Mouse (Mus musculus) adrenal gland, postnatal 10 days (tissue): ENCODE data around the gene Yif1a. TPM values are rescaled to one million over a fixed set of nuclear protein-coding genes. Genes with fewer than 3 reads are reported as not detected.

Experiments
- DNase-seq: peaks from one replicate; pipeline ENCODE4 v3.0.0; 2021; ENCODE audit warnings: mixed read lengths
- long read RNA-seq, 2 experiments: library from polyadenylated mRNA; stranded (forward); transcript quantifications; one replicate each; pipeline ENCODE4 v2.0.0; 2021
- total RNA-seq, 2 experiments: library from RNA; stranded (reverse); gene quantifications; 2 replicates each; pipeline ENCODE4 v1.2.3; 2021

The Yif1a gene
- total RNA-seq, result 10 to 100 TPM; 88.3 to 96.8 TPM
- long read RNA-seq, experiment 1, transcript Yif1a-201 (8 exons, 1,488 nt), result major isoform, 145 of 157 reads
- long read RNA-seq, experiment 1, partial matches to known transcripts, result 7 of 157 reads
- long read RNA-seq, experiment 1, other reads (novel, unspliced or antisense), result 4 of 157 reads
- long read RNA-seq, experiment 2, transcript Yif1a-201 (8 exons, 1,488 nt), result major isoform, 80 of 88 reads
- long read RNA-seq, experiment 2, partial matches to known transcripts, result 8 of 88 reads
- long read RNA-seq, experiment 2, other reads (novel, unspliced or antisense), result 0 of 88 reads

DNA sequence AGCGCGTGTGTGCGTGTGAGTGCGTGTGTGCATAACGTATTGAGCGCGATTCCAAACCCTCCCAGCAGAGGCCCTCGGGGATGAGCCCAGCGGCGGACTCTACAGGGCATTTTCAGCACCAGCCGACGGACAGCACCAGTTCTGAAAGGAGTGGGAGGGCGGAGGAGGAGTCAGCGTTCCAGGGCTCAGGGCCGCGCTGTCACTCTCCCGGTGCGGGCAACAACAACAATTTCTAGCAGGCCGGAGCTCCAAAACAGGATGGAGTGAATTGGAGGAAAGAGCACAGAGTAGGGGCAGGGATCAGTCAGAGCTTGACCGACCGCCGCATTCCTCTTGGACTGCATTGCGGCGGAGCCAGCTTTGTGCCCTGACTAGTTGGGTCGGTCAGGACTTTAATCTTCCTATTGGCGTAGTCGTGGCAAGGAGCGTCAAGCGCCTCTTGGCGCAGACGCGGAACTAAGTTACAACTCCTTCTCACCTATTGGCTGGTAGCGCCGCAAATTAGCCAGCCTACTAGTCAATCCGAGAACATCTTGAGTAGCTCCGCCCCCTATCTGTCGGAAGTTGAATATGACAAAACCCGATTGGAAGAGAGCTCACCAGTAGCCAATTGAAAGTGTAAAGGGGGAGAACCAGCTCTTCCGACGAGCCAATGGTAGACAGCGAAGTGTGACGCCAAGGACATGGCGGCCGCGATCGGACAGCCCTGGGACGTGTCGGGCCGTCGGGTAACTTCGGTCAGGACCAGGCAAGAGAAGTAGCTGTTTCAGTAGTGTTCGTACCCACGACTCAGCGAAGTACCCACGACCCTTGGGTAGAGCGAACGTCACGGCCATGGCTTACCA, at the start of gene Yif1a:
TSS of gene Yif1a (plus strand) at position 655 of the 845 bp plus-strand sequence.
- peak; percentile 95 for DNase-seq

DNA sequence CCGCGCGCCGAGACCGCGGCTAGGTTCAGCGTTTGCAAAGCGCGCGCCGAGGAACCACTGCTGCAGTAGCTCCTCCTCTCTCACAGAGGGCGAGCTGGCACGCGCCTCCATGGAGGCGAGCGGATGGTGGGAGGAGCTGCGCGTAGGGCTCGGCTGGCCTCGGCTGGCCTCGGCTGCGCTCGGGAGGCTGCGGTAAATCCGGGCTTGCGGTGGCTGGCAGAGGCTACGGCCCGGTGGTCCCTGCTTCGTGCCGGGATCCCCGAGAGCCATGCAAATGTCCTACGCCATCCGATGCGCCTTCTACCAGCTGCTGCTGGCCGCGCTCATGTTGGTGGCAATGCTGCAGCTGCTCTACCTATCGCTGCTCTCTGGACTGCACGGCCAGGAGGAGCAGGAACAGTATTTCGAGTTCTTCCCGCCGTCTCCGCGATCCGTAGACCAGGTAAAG, 49.6 kb upstream of the Yif1a start, which contains the start of the genes B4gat1 and AC124502.3:
TSS of gene B4gat1 (plus strand) at position 118 of the 448 bp plus-strand sequence.
TSS of gene AC124502.3 (plus strand) at position 183 of the 448 bp plus-strand sequence.
- peak; percentile 93 for DNase-seq

DNA sequence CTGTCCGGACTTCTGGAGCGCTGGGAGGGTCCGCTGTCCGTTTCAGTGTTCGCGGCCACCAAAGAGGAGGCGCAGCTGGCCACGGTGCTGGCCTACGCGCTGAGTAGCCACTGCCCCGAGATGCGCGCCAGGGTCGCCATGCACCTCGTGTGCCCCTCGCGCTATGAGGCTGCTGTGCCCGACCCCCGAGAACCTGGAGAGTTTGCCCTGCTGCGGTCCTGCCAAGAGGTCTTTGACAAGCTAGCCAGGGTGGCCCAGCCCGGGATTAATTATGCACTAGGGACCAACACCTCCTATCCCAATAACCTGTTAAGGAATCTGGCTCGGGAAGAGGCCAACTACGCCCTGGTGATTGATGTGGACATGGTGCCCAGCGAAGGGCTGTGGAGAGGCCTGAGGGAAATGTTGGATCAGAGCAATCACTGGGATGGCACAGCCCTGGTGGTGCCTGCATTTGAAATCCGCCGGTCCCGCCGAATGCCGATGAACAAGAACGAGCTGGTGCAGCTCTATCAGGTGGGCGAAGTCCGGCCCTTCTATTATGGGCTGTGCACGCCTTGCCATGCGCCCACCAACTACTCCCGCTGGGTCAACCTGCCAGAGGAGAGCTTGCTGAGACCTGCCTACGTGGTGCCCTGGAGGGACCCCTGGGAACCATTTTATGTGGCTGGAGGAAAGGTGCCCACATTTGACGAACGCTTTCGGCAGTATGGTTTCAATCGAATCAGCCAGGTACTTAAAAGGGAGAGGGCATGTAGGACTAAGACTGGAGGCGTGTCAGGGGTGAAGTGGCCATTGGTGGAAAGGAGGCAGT, 48.8 kb upstream of the Yif1a start:
- DNase-seq, result no peak

DNA sequence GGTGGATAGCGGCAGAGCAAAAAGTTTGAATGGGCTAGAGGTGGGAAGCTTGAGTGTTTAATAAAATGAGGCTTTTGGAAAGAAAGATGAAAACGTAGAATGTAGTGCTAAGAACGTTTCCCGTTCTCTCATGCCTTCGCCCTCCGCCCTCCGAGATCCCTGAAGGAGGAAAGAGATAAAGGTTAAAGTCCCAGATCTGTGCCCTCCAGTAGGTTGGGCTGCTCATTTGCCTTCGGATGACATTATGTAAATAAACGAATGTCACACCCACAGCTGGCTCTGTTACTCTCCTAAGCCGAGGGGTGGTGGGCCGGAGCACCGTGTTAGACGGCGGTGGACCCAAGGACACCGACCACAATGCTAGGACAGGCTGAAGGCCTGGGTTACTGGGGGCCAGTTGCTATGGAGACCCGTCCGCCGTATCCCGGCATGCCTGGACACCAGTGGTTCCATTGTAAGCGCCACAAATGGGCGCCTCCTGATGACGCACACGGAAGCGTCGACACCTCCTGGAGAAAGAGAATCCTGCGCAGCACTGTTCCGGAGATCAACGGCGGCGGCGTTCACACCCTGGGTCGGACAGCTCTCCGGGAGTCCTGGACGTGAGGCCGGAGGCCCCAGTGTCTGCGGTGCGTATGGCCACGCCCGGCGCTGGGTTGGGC, 47.3 kb upstream of the Yif1a start, which contains the start of gene Brms1:
TSS of gene Brms1 (plus strand) at position 493 of the 662 bp plus-strand sequence.
- peak; percentile 94 for DNase-seq

DNA sequence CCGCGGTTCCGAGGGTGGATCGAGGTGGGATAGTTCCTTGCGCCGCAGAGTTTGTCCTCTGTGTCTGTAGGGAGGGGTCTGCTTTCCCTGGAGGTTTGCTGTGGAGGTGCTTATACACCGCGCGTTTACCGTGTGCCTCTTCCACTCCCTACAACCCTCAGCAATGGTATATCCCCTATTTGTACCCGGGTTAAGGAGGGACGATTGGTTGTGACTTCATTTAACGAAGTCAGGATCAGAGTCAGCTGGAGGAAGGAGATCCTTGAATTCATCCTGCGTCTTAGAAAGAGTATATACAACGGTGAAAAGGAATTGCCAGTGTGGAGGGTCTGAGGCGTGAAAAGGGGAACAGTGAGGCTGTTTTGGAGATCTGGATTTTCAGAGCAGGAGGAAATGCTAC, 46.8 kb upstream of the Yif1a start:
- no peak for DNase-seq

DNA sequence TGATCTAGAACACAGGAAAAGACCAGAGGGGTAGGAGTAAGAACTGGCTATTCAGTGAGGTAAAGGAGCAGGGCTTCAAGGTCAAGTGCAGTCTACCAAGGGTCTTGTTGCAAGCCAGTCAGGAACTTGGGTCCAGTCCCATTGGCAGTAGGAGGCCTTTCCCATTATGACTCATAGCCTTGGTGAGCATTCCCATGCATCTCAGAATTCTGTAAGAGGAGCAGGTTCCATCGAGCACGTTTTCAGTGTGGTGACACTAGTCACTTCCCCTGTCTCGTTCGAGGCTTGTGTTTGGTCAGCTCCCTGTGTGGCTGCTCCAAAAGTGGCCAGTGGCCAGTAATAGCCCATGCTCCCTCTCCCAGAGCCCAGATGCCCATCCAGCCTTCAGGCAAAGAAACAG, 42.8 kb upstream of the Yif1a start:
- no peak for DNase-seq

DNA sequence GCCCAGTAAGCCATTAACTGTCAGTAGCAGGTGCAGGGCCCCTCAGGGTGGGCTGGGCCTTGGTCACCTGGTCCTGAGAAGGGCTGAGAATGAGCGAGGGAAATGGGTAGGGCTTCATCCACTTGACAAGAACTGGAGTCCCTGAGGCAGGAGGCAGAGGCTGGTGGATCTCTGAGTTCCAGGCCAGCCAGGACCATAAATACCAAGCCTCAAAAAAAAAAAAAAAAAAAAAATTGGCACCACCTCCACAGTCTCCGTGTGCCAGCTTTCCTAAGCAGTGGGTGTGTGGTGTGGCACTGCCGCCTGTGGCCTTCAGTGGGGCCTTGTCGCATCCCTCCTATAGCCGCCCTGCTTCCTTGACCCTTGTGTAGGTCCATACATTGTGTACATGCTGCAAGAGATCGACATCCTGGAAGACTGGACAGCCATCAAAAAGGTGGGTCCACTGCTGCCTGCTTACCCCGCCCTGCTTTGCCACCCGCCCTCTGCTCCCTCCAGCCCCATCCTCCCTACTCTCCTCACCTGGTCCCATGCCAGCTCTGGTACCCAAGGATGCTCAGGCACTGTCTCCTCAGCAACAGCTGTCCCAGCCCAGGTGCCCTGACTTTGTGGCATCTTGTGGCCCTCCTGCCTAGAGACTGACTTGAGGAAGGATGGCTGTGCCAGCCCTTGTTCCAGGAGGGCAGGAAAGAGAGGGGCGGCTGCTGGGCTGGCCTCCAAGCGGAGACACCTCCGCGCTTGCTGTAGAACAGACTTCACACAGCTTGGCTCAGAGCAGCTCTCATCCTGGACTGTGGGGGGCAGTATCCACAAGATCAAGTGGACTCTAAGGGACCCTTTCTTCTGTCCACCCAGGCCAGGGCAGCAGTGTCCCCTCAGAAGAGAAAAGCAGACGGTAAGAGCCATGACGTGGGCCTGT, 39.9 kb upstream of the Yif1a start:
- DNase-seq, result no peak

DNA sequence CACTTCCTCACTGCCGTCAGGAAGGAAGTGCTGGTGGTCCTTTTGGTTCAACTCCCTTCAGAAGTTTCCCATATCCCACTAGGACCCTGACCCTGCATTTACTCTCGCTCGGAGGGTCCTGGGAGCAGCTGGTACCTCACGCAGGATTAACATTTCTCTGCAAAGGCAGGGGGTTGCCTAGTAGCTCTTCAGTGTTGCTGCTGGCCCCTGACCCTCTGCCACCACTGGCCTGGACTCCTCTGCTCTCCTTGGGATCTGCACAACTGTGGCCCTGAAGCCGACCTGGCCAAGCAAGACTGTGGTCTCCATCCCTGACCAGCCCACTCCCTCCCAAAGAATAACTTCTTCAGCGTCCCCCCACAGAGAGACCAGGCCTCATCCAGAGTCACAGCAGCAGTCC, 39.0 kb upstream of the Yif1a start:
- DNase-seq, result no peak

DNA sequence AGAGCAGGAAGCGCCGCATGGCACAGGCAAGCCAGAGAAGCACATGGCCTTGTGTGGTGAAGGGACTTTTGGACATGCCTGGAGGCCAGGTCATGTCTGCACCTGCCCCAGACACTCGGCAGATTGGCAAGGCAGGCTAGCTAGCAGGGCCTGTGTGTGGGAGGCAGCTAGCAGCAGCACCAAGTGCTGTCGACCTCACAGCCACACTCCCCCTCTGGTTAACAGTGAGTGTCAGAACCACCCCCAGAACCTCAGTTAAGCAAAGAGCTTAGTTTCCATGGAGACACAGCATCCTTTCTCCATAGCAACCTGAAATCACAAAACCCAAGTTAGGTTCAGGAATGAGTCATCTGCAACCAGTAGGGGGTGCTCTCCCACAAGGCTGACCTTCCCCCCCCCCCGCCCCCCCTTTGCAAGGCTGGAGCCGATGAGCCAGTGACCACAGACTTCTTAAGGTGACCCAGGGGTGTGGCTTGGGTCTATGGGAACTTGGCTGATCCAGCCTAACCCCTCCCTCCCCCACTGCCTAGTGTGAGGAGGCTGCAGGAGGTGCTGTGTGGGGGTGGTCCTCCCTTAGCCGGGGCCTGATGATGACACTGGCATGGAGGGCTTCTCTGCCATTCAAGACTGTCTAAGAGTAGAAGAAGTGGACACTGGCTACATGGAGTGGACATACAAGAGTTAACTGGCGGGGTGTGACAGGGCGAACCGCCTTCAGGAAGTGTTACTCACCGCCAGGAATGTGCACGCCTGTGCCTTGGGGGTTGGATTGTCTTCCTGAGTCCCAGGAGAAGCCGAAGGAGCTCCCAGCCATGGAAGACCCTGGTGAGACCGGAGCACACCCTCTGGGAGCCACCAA, 38.1 kb upstream of the Yif1a start, which contains the start of gene Rin1:
TSS of gene Rin1 (plus strand) at position 435 of the 859 bp plus-strand sequence.
- DNase-seq, result peak; percentile 54

DNA sequence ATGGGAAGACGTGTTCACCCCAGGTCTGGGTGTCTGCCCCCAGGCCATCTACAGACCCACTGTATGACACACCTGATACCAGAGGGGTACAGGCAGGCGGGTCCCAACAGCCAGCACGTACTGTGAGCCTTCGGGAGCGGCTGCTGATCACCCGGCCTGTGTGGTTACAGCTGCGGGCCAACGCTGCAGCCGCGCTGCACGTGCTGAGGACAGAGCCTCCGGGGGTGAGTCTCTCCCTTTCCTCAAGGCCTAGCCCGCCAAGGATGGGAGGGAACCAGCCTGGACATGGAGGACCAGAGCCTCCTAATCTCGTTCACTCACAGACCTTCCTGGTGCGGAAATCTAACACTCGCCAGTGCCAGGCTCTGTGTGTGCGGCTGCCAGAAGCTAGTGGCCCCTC, 37.3 kb upstream of the Yif1a start:
- peak; percentile 49 for DNase-seq

DNA sequence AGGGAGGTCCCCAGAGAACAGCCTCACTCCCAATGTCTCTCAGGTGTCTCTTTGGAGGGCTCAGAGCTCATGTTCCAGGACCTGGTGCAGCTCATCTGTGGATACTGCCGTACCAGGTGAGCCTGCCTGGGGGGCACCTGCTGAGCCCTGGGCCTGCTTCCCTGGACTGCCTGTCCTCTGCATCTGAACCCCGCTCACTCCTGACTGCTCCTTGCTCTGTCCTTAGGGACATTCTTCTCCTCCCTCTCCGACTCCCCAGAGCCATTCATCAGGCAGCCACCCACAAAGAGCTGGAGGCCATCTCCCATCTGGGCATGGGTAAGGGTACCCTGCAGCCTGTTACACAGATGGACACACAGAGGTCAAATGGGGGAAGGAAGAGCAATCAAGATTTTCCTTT, 36.8 kb upstream of the Yif1a start:
- no peak for DNase-seq

DNA sequence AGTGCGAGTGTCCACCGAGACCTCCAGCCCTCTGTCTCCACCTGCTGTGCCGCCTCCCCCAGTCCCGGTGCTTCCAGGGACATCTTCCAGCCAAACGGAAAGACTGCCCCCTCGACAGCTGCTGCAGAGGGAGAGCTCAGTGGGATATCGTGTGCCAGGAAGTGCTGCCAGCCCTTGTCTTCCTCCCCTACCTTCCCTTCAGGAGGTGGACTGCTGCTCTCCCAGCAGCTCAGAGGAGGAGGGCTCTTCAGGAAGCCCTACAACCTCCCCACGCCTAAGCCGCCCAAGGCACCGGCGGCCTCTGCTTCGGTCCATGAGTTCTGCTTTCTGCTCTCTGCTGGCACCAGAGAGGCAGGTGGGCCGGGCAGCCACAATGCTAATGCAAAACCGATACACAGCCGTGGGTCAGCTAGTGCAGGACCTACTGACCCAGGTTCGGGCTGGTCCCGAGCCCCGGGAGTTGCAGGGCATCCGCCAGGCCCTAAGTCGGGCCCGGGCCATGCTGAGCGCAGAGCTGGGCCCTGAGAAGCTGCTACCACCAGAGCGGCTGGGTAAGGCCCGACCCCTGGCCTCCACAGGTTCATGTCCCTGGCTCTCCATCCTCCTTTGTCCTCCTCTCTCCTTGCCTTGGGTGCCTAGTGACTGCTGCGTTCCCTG, 36.0 kb upstream of the Yif1a start:
- DNase-seq, result no peak

DNA sequence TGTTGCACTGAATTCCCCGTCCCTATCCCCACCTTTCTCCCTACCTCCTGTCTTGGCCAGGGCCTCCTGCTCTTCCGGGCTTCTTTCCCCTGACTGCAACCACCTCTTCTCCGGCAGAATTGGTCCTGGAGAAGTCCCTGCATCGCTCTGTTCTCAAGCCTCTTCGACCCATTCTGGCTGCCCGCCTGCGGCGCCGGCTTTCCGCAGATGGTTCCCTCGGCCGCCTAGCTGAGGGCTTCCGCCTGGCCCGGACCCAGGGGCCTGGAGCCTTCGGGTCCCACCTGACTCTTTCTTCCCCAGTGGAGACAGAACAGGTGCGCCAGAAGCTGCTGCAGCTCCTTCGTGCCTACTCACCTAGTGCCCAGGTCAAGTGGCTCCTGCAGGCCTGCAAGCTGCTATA, 35.5 kb upstream of the Yif1a start:
- no peak for DNase-seq

DNA sequence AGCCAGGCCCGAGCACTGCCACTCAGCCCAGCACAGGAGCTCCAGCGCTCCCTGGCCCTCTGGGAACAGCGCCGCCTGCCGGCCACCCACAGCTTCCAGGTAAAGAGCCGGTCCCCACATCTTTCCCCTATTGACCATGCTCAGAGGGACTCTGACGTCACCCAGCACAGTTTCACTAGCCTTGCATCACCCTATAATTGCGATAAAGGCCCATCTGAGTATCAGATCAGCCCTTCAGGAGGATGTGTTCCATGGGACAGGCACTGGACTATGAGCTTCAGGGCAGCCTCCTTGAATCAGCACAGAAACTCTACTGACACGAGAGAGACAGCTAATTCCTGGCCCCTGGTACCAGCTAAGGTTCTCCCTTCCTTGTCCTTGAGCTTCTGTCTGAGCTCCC, 34.4 kb upstream of the Yif1a start:
- DNase-seq, result peak; percentile 79

DNA sequence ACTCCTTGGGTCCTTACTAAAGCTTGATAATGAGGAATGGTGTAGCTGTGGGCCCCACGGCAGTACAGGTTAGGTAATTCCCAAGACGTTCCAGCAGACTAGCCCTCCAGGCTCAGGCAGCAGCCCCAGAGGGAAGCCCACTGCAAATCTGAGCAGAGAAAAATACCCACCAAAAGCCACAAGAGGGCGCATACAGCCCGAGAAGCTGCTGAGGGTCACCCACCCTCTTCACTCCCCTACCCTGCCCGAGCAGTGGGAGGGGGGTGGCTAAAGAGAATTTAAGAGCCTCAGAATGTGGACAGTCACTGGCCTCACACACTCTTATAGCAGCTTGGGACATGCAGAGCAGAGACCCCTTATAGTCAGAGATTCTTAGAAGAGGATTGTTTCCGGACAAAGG, 32.1 kb upstream of the Yif1a start:
- DNase-seq, result peak; percentile 52

DNA sequence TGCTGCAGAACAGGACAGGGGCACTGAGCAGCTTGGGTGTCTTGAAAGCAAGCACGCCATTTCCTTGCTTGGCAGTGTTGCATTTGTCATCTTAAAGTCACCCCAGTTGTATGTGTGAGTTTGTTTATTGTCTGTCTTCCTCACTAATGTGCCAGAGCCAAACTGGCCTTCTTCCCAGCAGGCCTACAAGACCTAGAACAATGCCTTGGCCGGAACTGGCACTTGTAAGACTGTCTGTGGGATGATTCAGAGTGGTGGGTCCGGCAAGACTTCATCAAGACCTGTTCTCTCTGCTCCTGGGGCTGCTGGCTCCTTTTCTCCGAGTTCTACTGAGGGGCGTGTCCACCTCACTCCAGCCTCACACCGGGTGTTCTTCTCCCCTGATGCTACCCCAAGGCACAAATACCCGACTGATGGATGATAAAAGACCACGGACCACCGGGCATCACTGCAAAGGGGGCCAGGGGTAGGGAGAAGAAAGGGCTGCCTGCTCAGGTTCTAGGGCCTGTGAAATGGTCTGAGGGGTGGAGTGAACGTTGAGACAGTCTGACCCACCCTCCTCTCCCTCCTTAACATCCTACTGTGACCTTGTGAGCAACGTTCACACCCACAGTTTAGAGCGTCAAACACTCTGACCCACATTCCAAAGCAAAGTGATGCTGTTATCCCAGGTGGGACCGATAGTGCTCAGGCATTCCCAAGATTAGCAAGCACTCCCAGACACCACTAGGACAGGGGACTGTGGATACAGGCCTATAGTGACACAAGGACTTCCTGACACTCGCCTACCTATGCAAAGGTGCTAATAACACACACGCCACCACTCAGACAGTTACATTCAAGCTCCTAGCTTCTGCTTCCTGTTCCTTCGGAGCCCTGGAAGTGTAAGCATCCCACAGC, 30.2 kb upstream of the Yif1a start:
- DNase-seq, result no peak

DNA sequence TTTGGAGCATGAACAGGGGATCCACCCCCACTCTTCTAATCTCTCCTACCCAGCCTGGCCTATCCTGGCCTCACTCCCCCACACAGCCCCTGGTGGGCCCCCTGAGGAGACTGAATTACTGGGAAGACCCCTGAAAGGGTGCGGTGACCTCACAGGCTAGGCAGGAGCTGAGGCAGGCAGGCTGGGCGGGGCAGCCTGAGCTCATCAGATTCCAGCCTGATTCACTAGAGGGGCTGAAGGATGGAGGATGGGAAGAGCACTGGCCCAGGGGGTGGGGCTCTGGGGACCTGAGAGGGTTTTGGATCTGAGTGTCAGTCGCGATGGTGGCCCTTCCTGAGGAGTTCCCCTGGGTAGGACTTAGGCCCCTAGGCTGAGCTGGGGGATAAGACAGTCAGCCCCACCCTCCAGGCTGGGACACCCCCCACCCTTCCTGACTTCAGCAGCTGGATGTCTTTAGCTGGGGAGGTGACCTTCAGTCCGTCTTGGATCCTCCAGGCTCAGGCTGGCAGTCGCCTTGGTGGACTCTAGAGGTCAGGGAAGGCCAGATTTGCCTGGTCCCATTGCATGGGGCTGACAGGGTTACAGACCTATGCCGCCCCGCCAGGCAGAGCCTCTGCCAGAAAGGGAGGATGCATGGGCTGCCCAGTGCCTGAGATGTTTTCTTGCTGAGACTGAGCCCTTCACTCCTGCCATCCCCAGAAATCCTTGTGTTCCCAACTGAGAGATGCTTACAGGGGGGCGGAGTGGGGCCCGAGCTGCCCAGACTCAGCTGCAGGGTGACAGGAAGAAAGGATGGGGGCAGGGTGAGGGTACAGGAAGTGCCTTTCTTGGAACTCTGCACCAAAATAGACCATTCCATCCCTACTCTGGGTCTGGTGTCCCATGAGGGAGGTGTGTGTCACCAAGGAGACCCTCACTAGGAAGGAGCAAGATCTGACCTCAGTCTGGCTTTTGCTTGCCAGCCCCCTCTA, 29.3 kb upstream of the Yif1a start:
- DNase-seq, result no peak
